Mouse (Mus musculus) kidney, adult 2 months (tissue): ENCODE measurements around the gene Akap9. TPM values are rescaled to one million over a fixed set of nuclear protein-coding genes. Genes with fewer than 3 reads are reported as not detected.
"Not testable (repeated sequence)": the region's sequence is repeated elsewhere in the genome, so short reads cannot be mapped to it uniquely, and the experiment has no call there.

Experiments used
- DNase-seq: peaks from one replicate; pipeline ENCODE4 v3.0.0; 2021
- H3K27ac ChIP-seq: fragments of 200-500 bp; 2 replicates; pipeline ENCODE4 v1.5.1; 2012; ENCODE audit warnings: low read depth, low read length, control low read depth, inconsistent platforms; ENCODE audit not compliant: insufficient read depth
- H3K27me3 ChIP-seq: fragments of 200-500 bp; replicated peaks from 2 replicates; pipeline ENCODE4 v1.6.1; 2012; ENCODE audit warnings: mild to moderate bottlenecking, moderate library complexity, low read length, inconsistent platforms; ENCODE audit not compliant: control insufficient read depth, insufficient read depth
- H3K36me3 ChIP-seq: fragments of 200-500 bp; 2 replicates; pipeline ENCODE4 v1.6.1; 2012; ENCODE audit warnings: mild to moderate bottlenecking, moderate library complexity, low read length, inconsistent platforms; ENCODE audit not compliant: control insufficient read depth, insufficient read depth
- H3K4me1 ChIP-seq: fragments of 200-500 bp; 2 replicates; pipeline ENCODE4 v1.6.1; 2011; ENCODE audit warnings: low read length; ENCODE audit not compliant: control insufficient read depth, insufficient read depth
- H3K4me3 ChIP-seq: fragments of 200-500 bp; 2 replicates; pipeline ENCODE4 v1.5.1; 2011; ENCODE audit warnings: mild to moderate bottlenecking, low read depth, low read length, control low read depth; ENCODE audit not compliant: insufficient read depth
- CTCF ChIP-seq: fragments of 200-500 bp; conservative IDR thresholded peaks from 2 replicates; pipeline ENCODE4 v1.5.1; 2011; ENCODE audit warnings: low read depth, mild to moderate bottlenecking, control low read depth, low read length, moderate library complexity, mixed read lengths; ENCODE audit not compliant: insufficient read depth, insufficient read length
- POLR2A ChIP-seq: fragments of 200-500 bp; IDR thresholded peaks from one replicate; pipeline ENCODE4 v1.6.1; 2011; ENCODE audit warnings: low read depth, low read length, control low read depth
- WGBS: fragments of 180-500 bp; shearing (Covaris S2); methylation state at CpG from one replicate; pipeline ENCODE4 v1.1.7; 2018; 5-methylcytosine and 5-hydroxymethylcytosine counted together
- polyA plus RNA-seq: library from polyadenylated mRNA; depleted of rRNA; stranded (reverse); fragments of >200 nt; gene quantifications from 2 replicates; pipeline ENCODE4 v1.2.3, GENCODE M21; 2012; rRNA removed

The Akap9 gene
- polyA plus RNA-seq = 5.7 and 6.3 TPM in 2 replicates

GRCm38 (mm10) chr5:3927801-3928689, at the start of gene Akap9:
Gene Akap9 (plus strand): TSS chr5:3928054.
- no peak for TF ChIP-seq POLR2A
- TF ChIP-seq CTCF = no peak
- peak within 1 kb of the TSS; percentile 93 for H3K27ac ChIP-seq
- H3K36me3 ChIP-seq = no peaks in the 10 kb centered on the region
- H3K4me1 ChIP-seq = peaks cover 4% of the 10 kb centered on the region
- peak; percentile 80 for DNase-seq
- H3K27me3 ChIP-seq = no peaks in the 10 kb centered on the region
- 1% methylated on average over 82 of the region's 82 CpGs for WGBS
- H3K4me3 ChIP-seq = peak within 1 kb of the TSS; percentile 97

GRCm38 (mm10) chr5:3886862-3887261, 41.0 kb upstream of the Akap9 start:
- not testable (repeated sequence) for H3K36me3 ChIP-seq, H3K4me3 ChIP-seq, H3K27ac ChIP-seq, H3K4me1 ChIP-seq, H3K27me3 ChIP-seq, DNase-seq
- WGBS = 87% methylated on average over 7 of the region's 7 CpGs

GRCm38 (mm10) chr5:3889201-3889600, 38.7 kb upstream of the Akap9 start:
- H3K36me3 ChIP-seq = no peaks in the 10 kb centered on the region
- TF ChIP-seq POLR2A = no peak
- no peak for TF ChIP-seq CTCF
- no peaks in the 10 kb centered on the region for H3K27me3 ChIP-seq
- DNase-seq = no peak
- no peaks in the 10 kb centered on the region for H3K4me1 ChIP-seq
- no peak overlapping the region for H3K27ac ChIP-seq
- no peak overlapping the region for H3K4me3 ChIP-seq

GRCm38 (mm10) chr5:3893459-3894293, 34.2 kb upstream of the Akap9 start, which contains the start of gene Mterf1a:
Gene Mterf1a (minus strand): TSS chr5:3893933.
- not testable (repeated sequence) for H3K36me3 ChIP-seq, H3K27me3 ChIP-seq, H3K4me1 ChIP-seq, H3K27ac ChIP-seq
- DNase-seq = peak; percentile 33
- WGBS = 4% methylated on average over 8 of the region's 47 CpGs
- peak within 1 kb of the TSS; percentile 31; the same call in 1 of the 2 replicates for H3K4me3 ChIP-seq

- not testable (repeated sequence) for H3K27ac ChIP-seq, DNase-seq, H3K4me1 ChIP-seq, H3K4me3 ChIP-seq, H3K36me3 ChIP-seq, H3K27me3 ChIP-seq
- WGBS = 91% methylated on average over 4 of the region's 4 CpGs
Observed at GRCm38 (mm10) chr5:3894294-3894619, 33.6 kb upstream of the Akap9 start.

- 69% methylated on average over 2 of the region's 2 CpGs for WGBS
- Histone ChIP-seq H3K4me1 (no peaks in the 10 kb centered on the region), H3K4me3 (no peak overlapping the region), H3K27ac (no peak overlapping the region), H3K27me3 (no peaks in the 10 kb centered on the region), H3K36me3 (no peaks in the 10 kb centered on the region)
- DNase-seq = no peak
- TF ChIP-seq CTCF = no peak
- TF ChIP-seq POLR2A = no peak
Observed at GRCm38 (mm10) chr5:3905471-3905870, 22.4 kb upstream of the Akap9 start.

- TF ChIP-seq CTCF (no peak), POLR2A (no peak)
- 96% methylated on average over 2 of the region's 2 CpGs for WGBS
- DNase-seq = no peak
- no peak overlapping the region for H3K27ac ChIP-seq
- H3K4me3 ChIP-seq = no peak overlapping the region
- no peaks in the 10 kb centered on the region for H3K36me3 ChIP-seq
- H3K4me1 ChIP-seq = no peaks in the 10 kb centered on the region; the same call in 1 of the 2 replicates
- H3K27me3 ChIP-seq = no peaks in the 10 kb centered on the region
Observed at GRCm38 (mm10) chr5:3922350-3922749, 5.5 kb upstream of the Akap9 start.
